Mouse (Mus musculus) neural tube, embryonic 12.5 days (tissue): ENCODE data around the gene Fam118a. TPM values are rescaled to one million over a fixed set of nuclear protein-coding genes. Genes with fewer than 3 reads are reported as not detected.
A peak's percentile ranks its signal among the peaks of the same experiment; 100 is the strongest.

ENCODE experiments used
- ATAC-seq: fragments of 200-750 bp; cut with Nextera tagmentation; 2 replicates; pipeline ENCODE4 v1.8.0; 2017; ENCODE audit warnings: low read depth, mild to moderate bottlenecking, moderate TSS enrichment, moderate library complexity; ENCODE audit not compliant: low FRiP score
- H3K27ac ChIP-seq: fragments of 300-500 bp; sonication (generic); 2 replicates; pipeline ENCODE4 v1.5.1; 2016
- H3K27me3 ChIP-seq: fragments of 300-500 bp; sonication (generic); replicated peaks from 2 replicates; pipeline ENCODE4 v1.6.1; 2016; ENCODE audit warnings: mild to moderate bottlenecking
- H3K36me3 ChIP-seq: fragments of 300-500 bp; sonication (generic); 2 replicates; pipeline ENCODE4 v1.6.1; 2016; ENCODE audit warnings: mild to moderate bottlenecking
- H3K4me1 ChIP-seq: fragments of 300-500 bp; sonication (generic); 2 replicates; pipeline ENCODE4 v1.6.1; 2016
- H3K4me2 ChIP-seq: fragments of 300-500 bp; sonication (generic); replicated peaks from 2 replicates; pipeline ENCODE4 v1.6.1; 2016; ENCODE audit warnings: mild to moderate bottlenecking
- H3K4me3 ChIP-seq: fragments of 300-500 bp; sonication (generic); 2 replicates; pipeline ENCODE4 v1.5.1; 2016
- H3K9ac ChIP-seq: fragments of 300-500 bp; sonication (generic); 2 replicates; pipeline ENCODE4 v1.6.1; 2016; ENCODE audit warnings: mild to moderate bottlenecking
- H3K9me3 ChIP-seq: fragments of 300-500 bp; sonication (generic); 2 replicates; pipeline ENCODE4 v1.6.1; 2016; ENCODE audit warnings: mild to moderate bottlenecking
- WGBS: fragments of 180-500 bp; shearing (Covaris S2); methylation state at CpG from one replicate; pipeline ENCODE4 v1.1.7; 2016; 5-methylcytosine and 5-hydroxymethylcytosine counted together
- polyA plus RNA-seq: library from polyadenylated mRNA; unstranded; fragments of >200 nt; fragmentation: Nextera tagmentation; extraction: Ambion mirVana; gene quantifications from 2 replicates; pipeline ENCODE4 v1.2.1, GENCODE M21; 2016

Gene Fam118a
- polyA plus RNA-seq, 1 experiment from 2014 or later = 23.9 TPM

- Histone ChIP-seq H3K4me1 (no peaks in the 10 kb centered on the region), H3K9ac (no peak overlapping the region), H3K4me3 (no peak overlapping the region), H3K36me3 (no peaks in the 10 kb centered on the region), H3K27ac (no peak overlapping the region), H3K27me3 (no peaks in the 10 kb centered on the region), H3K9me3 (no peaks in the 10 kb centered on the region), H3K4me2 (no peak overlapping the region)
- no peak for ATAC-seq
- WGBS = 48% methylated on average over 6 of the region's 6 CpGs
Observed at GRCm38 (mm10) chr15:84994498-84994897, 34.2 kb upstream of the Fam118a start.

- H3K36me3 ChIP-seq = no peaks in the 10 kb centered on the region
- 51% methylated on average over 6 of the region's 6 CpGs for WGBS
Observed at GRCm38 (mm10) chr15:84995041-84995440, 33.7 kb upstream of the Fam118a start.

GRCm38 (mm10) chr15:84995967-84996366, 32.8 kb upstream of the Fam118a start:
- WGBS = 11% methylated on average over 1 of the region's 1 CpGs
- Histone ChIP-seq H3K9ac (no peak overlapping the region), H3K9me3 (no peaks in the 10 kb centered on the region), H3K4me1 (no peaks in the 10 kb centered on the region), H3K27me3 (no peaks in the 10 kb centered on the region), H3K36me3 (no peaks in the 10 kb centered on the region), H3K4me3 (no peak overlapping the region), H3K4me2 (no peak overlapping the region), H3K27ac (no peak overlapping the region)
- no peak for ATAC-seq

More at GRCm38 (mm10) chr15:84995041-84995440, 33.7 kb upstream of the Fam118a start:
- no peaks in the 10 kb centered on the region for H3K4me1 ChIP-seq
- no peaks in the 10 kb centered on the region for H3K27me3 ChIP-seq
- no peak for ATAC-seq
- H3K27ac ChIP-seq = no peak overlapping the region
- H3K4me3 ChIP-seq = no peak overlapping the region
- H3K9me3 ChIP-seq = no peaks in the 10 kb centered on the region
- H3K4me2 ChIP-seq = no peak overlapping the region
- H3K9ac ChIP-seq = no peak overlapping the region

DNA sequence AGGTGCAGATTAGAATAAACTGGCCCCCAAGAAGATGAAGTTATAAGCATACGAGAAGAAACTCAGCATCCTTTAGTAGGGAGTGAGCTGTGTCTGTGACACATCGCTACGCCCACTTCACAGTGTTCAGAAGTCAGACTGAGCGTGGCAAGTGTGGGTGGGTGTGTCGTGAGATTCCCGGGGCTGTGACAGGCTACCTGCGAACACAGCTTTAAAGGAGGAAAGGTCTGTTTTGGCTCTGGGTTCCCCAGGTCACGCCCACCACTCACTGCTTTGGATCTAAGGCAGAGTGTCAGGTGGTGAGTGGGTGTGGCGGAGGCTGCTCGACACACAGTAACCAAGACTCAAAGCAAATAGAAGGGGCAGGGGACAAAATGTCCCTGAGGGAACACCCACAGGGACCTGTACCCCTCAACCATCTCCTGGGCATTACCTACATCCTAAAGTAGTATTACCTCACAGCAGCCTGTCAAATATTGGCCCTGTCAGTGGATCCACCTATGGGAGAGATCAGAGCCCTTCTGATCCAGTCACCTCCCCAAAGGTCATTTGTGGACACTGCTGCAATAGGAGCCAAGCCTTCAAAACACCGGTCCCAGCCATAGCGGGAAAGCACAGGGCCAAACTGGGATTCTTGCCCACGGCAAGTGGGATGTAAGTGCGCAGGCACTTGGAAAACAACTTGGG, 30.8 kb upstream of the Fam118a start:
- Histone ChIP-seq H3K36me3 (no peaks in the 10 kb centered on the region), H3K27me3 (no peaks in the 10 kb centered on the region), H3K4me1 (no peaks in the 10 kb centered on the region), H3K27ac (no peak overlapping the region), H3K4me2 (no peak overlapping the region), H3K9ac (no peak overlapping the region), H3K9me3 (no peaks in the 10 kb centered on the region), H3K4me3 (no peak overlapping the region)
- ATAC-seq = no peak
- 79% methylated on average over 14 of the region's 14 CpGs for WGBS

DNA sequence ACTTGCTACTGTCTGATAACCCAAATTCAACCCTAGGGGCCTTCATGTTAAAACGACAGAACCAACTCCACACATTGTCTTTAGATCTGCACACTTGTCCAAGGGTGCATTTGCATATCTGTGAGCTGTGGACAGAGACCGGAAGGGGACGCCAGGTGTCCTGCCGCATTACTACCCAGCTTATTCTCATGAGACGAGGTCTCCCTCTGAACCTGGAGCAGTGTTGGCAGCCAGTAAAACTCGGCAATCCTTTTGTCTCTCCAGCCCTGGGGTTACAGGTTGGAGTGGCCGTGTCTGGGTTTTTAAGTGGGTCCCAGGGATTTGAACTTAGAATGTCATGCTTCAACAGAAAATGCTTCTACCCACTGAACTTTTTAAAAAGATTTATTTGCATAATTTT, 28.8 kb upstream of the Fam118a start:
- H3K4me1 ChIP-seq = no peaks in the 10 kb centered on the region
- no peaks in the 10 kb centered on the region for H3K9me3 ChIP-seq
- no peaks in the 10 kb centered on the region for H3K27me3 ChIP-seq
- WGBS = 69% methylated on average over 7 of the region's 7 CpGs
- H3K27ac ChIP-seq = no peak overlapping the region
- no peak overlapping the region for H3K9ac ChIP-seq
- no peak overlapping the region for H3K4me3 ChIP-seq
- H3K36me3 ChIP-seq = no peaks in the 10 kb centered on the region
- no peak overlapping the region for H3K4me2 ChIP-seq
- ATAC-seq = no peak

- ATAC-seq = 0 out of 2 replicates have a peak, but pooled peaks have one; percentile 53
- Histone ChIP-seq H3K27ac (no peak overlapping the region), H3K4me3 (no peak overlapping the region), H3K36me3 (no peaks in the 10 kb centered on the region), H3K4me2 (no peak overlapping the region; the same call in 1 of the 2 replicates), H3K27me3 (no peaks in the 10 kb centered on the region), H3K9ac (peak overlapping the region; percentile 13; the same call in 1 of the 2 replicates), H3K4me1 (no peaks in the 10 kb centered on the region), H3K9me3 (no peaks in the 10 kb centered on the region)
- WGBS = 21% methylated on average over 29 of the region's 29 CpGs
Observed at GRCm38 (mm10) chr15:85000984-85001982, 27.5 kb upstream of the Fam118a start.

- 78% methylated on average over 8 of the region's 8 CpGs for WGBS
- Histone ChIP-seq H3K4me1 (0 out of 2 replicates have a peak, but pooled peaks cover 4% of the 10 kb centered on the region), H3K27ac (no peak overlapping the region), H3K9ac (no peak overlapping the region), H3K27me3 (no peaks in the 10 kb centered on the region), H3K4me2 (no peak overlapping the region), H3K4me3 (no peak overlapping the region), H3K9me3 (no peaks in the 10 kb centered on the region), H3K36me3 (no peaks in the 10 kb centered on the region)
- no peak for ATAC-seq
Observed at GRCm38 (mm10) chr15:85009666-85010065, 19.1 kb upstream of the Fam118a start.

DNA sequence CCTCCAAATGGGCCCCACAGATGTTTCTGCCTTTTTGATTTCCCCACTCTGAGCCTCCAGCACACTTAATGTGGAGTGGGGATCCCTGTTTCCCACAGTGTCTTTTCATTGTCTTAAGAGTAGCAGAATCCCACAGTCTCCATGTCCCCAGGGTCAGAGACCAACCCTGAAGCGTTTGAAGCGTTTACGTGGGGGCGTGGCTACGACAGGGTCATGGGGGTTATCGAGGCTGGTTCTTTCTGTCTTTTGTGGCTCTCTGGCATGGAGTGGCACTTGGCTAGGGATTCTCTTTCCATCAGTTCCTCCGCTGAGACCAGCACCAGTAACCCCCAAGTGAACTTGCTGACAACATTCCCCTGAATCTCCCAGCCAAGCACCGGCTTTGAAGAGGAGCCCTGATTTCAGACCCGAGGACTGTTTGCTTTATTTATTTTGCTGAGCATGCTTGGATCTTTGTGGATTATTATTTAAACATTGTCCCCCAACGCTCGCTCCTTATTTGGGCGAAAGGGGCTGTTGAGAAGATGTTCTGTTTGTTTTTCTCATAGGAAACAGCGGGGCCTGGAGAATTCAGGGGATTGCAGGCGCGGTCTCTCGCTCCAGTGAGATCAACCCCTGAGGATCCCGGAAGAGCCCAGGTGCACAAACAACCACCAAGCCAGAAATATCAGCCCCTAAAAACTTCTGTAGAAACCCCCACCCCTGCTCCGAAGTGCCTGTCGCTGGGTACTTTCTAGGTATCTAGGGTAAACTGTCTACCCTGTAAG, 16.7 kb upstream of the Fam118a start:
- H3K27me3 ChIP-seq = no peaks in the 10 kb centered on the region; the same call in 1 of the 2 replicates
- H3K4me2 ChIP-seq = 0 out of 2 replicates have a peak overlapping the region, but pooled peaks have one; percentile 12
- H3K27ac ChIP-seq = no peak overlapping the region
- H3K9me3 ChIP-seq = no peaks in the 10 kb centered on the region
- no peak overlapping the region for H3K9ac ChIP-seq
- no peaks in the 10 kb centered on the region for H3K36me3 ChIP-seq
- ATAC-seq = no peak
- WGBS = 31% methylated on average over 19 of the region's 19 CpGs
- no peak overlapping the region for H3K4me3 ChIP-seq
- 0 out of 2 replicates have a peak, but pooled peaks cover 4% of the 10 kb centered on the region for H3K4me1 ChIP-seq

DNA sequence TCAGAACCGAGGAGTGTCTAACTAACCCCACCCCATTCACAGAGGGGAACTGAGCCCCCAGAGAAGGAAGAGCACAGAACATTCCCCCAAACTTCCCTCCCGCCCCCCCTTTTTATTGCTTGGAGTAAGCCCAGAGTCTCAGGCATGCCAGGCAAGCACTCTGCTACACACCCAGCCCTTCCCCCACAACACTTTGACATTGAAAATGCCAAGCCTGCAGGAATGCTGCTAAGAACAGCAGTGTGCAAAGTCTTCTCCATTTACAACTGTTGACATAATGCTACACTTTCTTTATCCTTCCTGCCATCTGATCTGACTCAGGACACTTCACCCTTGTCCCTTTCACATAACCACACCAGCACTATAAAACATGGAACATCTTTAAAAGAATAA, 16.1 kb upstream of the Fam118a start:
- no peaks in the 10 kb centered on the region; the same call in 1 of the 2 replicates for H3K27me3 ChIP-seq
- H3K9me3 ChIP-seq = no peaks in the 10 kb centered on the region
- no peak overlapping the region for H3K9ac ChIP-seq
- H3K4me2 ChIP-seq = 0 out of 2 replicates have a peak overlapping the region, but pooled peaks have one; percentile 12
- no peak for ATAC-seq
- H3K27ac ChIP-seq = no peak overlapping the region
- 0 out of 2 replicates have a peak, but pooled peaks cover 4% of the 10 kb centered on the region for H3K4me1 ChIP-seq
- H3K36me3 ChIP-seq = no peaks in the 10 kb centered on the region
- no peak overlapping the region for H3K4me3 ChIP-seq
- 29% methylated on average over 2 of the region's 2 CpGs for WGBS

- H3K27me3 ChIP-seq = peaks cover 3% of the 10 kb centered on the region
- no peak overlapping the region for H3K9ac ChIP-seq
- 0 out of 2 replicates have a peak, but pooled peaks cover 4% of the 10 kb centered on the region for H3K4me1 ChIP-seq
- ATAC-seq = no peak
- no peak overlapping the region for H3K27ac ChIP-seq
- H3K4me3 ChIP-seq = no peak overlapping the region
- no peaks in the 10 kb centered on the region for H3K9me3 ChIP-seq
- 87% methylated on average over 11 of the region's 11 CpGs for WGBS
- H3K36me3 ChIP-seq = no peaks in the 10 kb centered on the region
- no peak overlapping the region for H3K4me2 ChIP-seq
Observed at GRCm38 (mm10) chr15:85015771-85016170, 13.0 kb upstream of the Fam118a start.

DNA sequence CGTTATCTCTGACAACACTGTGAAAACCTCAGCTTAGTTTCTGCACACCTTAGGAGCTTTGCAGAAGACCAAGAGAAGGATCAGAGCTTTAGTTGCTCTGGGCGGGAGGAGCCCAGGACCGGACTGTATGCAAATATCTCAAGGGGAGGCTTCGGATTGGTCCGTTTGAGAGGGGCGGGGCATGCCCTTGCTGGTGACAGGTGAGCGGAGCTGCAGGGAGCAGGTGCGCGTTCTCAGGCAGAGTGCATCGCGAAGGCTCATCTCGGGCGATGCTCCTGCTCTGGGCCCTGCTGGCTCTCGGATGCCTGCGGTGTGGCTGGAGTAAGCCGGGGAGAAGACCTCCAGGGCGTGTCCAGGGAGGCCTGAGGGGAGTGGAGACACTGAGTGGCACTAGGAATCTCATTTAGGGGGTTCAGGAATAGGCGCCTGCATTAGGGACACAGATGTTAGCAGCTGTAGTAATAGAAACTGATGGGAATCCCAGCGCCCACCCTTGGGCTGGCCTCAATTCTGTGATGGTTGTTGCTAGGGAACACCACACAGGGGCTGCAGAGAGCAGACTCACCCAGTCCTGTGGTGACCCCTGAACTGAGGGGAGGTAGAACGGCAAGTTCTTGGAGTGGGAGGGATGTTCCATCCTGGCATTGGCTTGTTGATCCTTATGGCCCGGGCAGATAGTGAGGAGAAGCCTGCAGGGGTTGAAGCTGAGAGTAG, 11.6 kb upstream of the Fam118a start, which contains the start of gene Upk3a:
TSS of gene Upk3a (plus strand) at position 191 of the 714 bp plus-strand sequence.
- Histone ChIP-seq H3K9me3 (no peaks in the 10 kb centered on the region), H3K4me1 (no peaks in the 10 kb centered on the region), H3K9ac (no peak within 1 kb of the TSS), H3K4me3 (no peak within 1 kb of the TSS), H3K4me2 (peak within 1 kb of the TSS; percentile 45), H3K27me3 (peaks cover 3% of the 10 kb centered on the region), H3K27ac (no peak within 1 kb of the TSS), H3K36me3 (no peaks in the 10 kb centered on the region)
- WGBS = 7% methylated on average over 21 of the region's 21 CpGs
- no peak for ATAC-seq
